Mouse (Mus musculus) MEL (cell line): ENCODE measurements around the gene Rras2. TPM values are rescaled to one million over a fixed set of nuclear protein-coding genes. Genes with fewer than 3 reads are reported as not detected.

Source experiments
- DNase-seq: peaks from one replicate; pipeline ENCODE4 v3.0.0; 2011; ENCODE audit warnings: low read depth, low spot score
- H3K27ac ChIP-seq: 2 replicates; pipeline ENCODE4 v1.5.1; 2012; ENCODE audit warnings: low read depth, mild to moderate bottlenecking, control low read depth, low read length, moderate library complexity; ENCODE audit not compliant: control insufficient read depth
- H3K27me3 ChIP-seq, 2 experiments: fragments of 150-350 bp in 1 of 2; sonication (generic) in 1 of 2; 2 replicates each; pipeline ENCODE4 v1.6.1; 2012; ENCODE audit warnings: low read length in 2 of 2, mild to moderate bottlenecking in 2 of 2, improper control_type of control experiment in 1 of 2, moderate library complexity in 1 of 2; ENCODE audit not compliant: insufficient read depth in 2 of 2, control insufficient read depth in 1 of 2
- H3K36me3 ChIP-seq, 2 experiments: 2 replicates each; pipeline ENCODE4 v1.6.1; 2012 to 2014; ENCODE audit warnings: low read length in 2 of 2, improper control_type of control experiment in 1 of 2, inconsistent platforms in 1 of 2, mild to moderate bottlenecking in 1 of 2; ENCODE audit not compliant: insufficient read depth in 2 of 2, control insufficient read depth in 1 of 2
- H3K4me1 ChIP-seq, 2 experiments: fragments of 150-350 bp in 1 of 2; sonication (generic) in 1 of 2; 2 replicates each; pipeline ENCODE4 v1.6.1; 2012; ENCODE audit warnings: low read length in 2 of 2, improper control_type of control experiment in 1 of 2, mild to moderate bottlenecking in 1 of 2; ENCODE audit not compliant: insufficient read depth in 2 of 2, control insufficient read depth in 1 of 2
- H3K4me3 ChIP-seq, 2 experiments: fragments of 150-350 bp in 1 of 2; sonication (generic) in 1 of 2; 2 replicates each; pipeline ENCODE4 v1.5.1; 2012; ENCODE audit warnings: low read depth in 2 of 2, low read length in 2 of 2, mild to moderate bottlenecking in 2 of 2, moderate library complexity in 2 of 2, control low read depth in 1 of 2, improper control_type of control experiment in 1 of 2; ENCODE audit not compliant: control insufficient read depth in 1 of 2, insufficient read depth in 1 of 2
- H3K79me2 ChIP-seq: 2 replicates; pipeline ENCODE4 v1.6.1; 2012; ENCODE audit warnings: mild to moderate bottlenecking, low read length, moderate library complexity; ENCODE audit not compliant: control insufficient read depth, poor library complexity, insufficient read depth
- H3K9ac ChIP-seq: 2 replicates; pipeline ENCODE4 v1.6.1; 2012; ENCODE audit warnings: low read depth, mild to moderate bottlenecking, control low read depth, low read length, moderate library complexity; ENCODE audit not compliant: control insufficient read depth, poor library complexity, severe bottlenecking
- H3K9me3 ChIP-seq: fragments of 150-350 bp; sonication (generic); replicated peaks from 2 replicates; pipeline ENCODE4 v1.6.1; 2012; ENCODE audit warnings: mild to moderate bottlenecking, low read length, improper control_type of control experiment, moderate library complexity; ENCODE audit not compliant: insufficient read depth
- BHLHE40 ChIP-seq: IDR thresholded peaks from 2 replicates; pipeline ENCODE4 v1.6.1; 2012; ENCODE audit warnings: low read depth, mild to moderate bottlenecking, inconsistent platforms, low read length, improper control_type of control experiment, borderline replicate concordance
- CHD2 ChIP-seq: IDR thresholded peaks from 2 replicates; pipeline ENCODE4 v1.6.1; 2011; ENCODE audit warnings: low read length, improper control_type of control experiment
- CTCF ChIP-seq, 3 experiments: IDR thresholded peaks in 2 of 3; conservative IDR thresholded peaks in 1 of 3; 2 replicates each; pipeline ENCODE4 v1.5.1; 2011 to 2012; ENCODE audit warnings: low read length in 3 of 3, low read depth in 2 of 3, mild to moderate bottlenecking in 2 of 3, improper control_type of control experiment in 1 of 3, inconsistent platforms in 1 of 3, mixed read lengths in 1 of 3, moderate library complexity in 1 of 3; ENCODE audit not compliant: control insufficient read depth in 1 of 3, insufficient read depth in 1 of 3, poor library complexity in 1 of 3, severe bottlenecking in 1 of 3
- E2F4 ChIP-seq: IDR thresholded peaks from 2 replicates; pipeline ENCODE4 v1.6.1; 2011; ENCODE audit warnings: low read depth, low read length, improper control_type of control experiment, borderline replicate concordance
- EP300 ChIP-seq, 2 experiments: IDR thresholded peaks; 2 replicates each; pipeline ENCODE4 v1.6.1; 2011; ENCODE audit warnings: improper control_type of control experiment in 2 of 2, low read length in 2 of 2, low read depth in 1 of 2, mild to moderate bottlenecking in 1 of 2
- ETS1 ChIP-seq: IDR thresholded peaks from 2 replicates; pipeline ENCODE4 v1.6.1; 2012; ENCODE audit warnings: low read depth, mild to moderate bottlenecking, inconsistent platforms, low read length, improper control_type of control experiment, moderate library complexity
- GABPA ChIP-seq: IDR thresholded peaks from 2 replicates; pipeline ENCODE4 v1.6.1; 2012; ENCODE audit warnings: low read depth, mild to moderate bottlenecking, inconsistent platforms, low read length, improper control_type of control experiment, moderate library complexity
- HCFC1 ChIP-seq: IDR thresholded peaks from 2 replicates; pipeline ENCODE4 v1.6.1; 2012; ENCODE audit warnings: low read depth, mild to moderate bottlenecking, inconsistent platforms, low read length, improper control_type of control experiment, moderate library complexity
- JUND ChIP-seq: IDR thresholded peaks from 2 replicates; pipeline ENCODE4 v1.6.1; 2011; ENCODE audit warnings: low read depth, mild to moderate bottlenecking, improper control_type of control experiment, low read length
- MAZ ChIP-seq: IDR thresholded peaks from 2 replicates; pipeline ENCODE4 v1.6.1; 2012; ENCODE audit warnings: low read depth, mild to moderate bottlenecking, inconsistent platforms, low read length, improper control_type of control experiment
- MEF2A ChIP-seq: IDR thresholded peaks from 2 replicates; pipeline ENCODE4 v1.6.1; 2014; ENCODE audit warnings: low read depth, mild to moderate bottlenecking, inconsistent platforms, low read length, improper control_type of control experiment; ENCODE audit not compliant: poor library complexity, insufficient replicate concordance, severe bottlenecking; ENCODE audit errors: extremely low read depth
- MXI1 ChIP-seq: IDR thresholded peaks from 2 replicates; pipeline ENCODE4 v1.6.1; 2011; ENCODE audit warnings: mild to moderate bottlenecking, low read depth, low read length, improper control_type of control experiment
- MYB ChIP-seq: IDR thresholded peaks from 2 replicates; pipeline ENCODE4 v1.6.1; 2011; ENCODE audit warnings: mild to moderate bottlenecking, low read depth, low read length, improper control_type of control experiment
- NELFE ChIP-seq: IDR thresholded peaks from 2 replicates; pipeline ENCODE4 v1.6.1; 2011; ENCODE audit warnings: low read depth, low read length, improper control_type of control experiment
- POLR2AphosphoS2 ChIP-seq: IDR thresholded peaks from 2 replicates; pipeline ENCODE4 v1.6.1; 2011; ENCODE audit warnings: low read length, improper control_type of control experiment
- SIN3A ChIP-seq: IDR thresholded peaks from 2 replicates; pipeline ENCODE4 v1.6.1; 2012; ENCODE audit warnings: low read length, improper control_type of control experiment, inconsistent platforms
- SMC3 ChIP-seq: IDR thresholded peaks from 2 replicates; pipeline ENCODE4 v1.6.1; 2011; ENCODE audit warnings: low read depth, low read length, improper control_type of control experiment
- TAL1 ChIP-seq: IDR thresholded peaks from 2 replicates; pipeline ENCODE4 v1.6.1; 2012; ENCODE audit warnings: mild to moderate bottlenecking, inconsistent platforms, low read length, moderate library complexity, mixed read lengths
- TBP ChIP-seq: IDR thresholded peaks from 2 replicates; pipeline ENCODE4 v1.8.0; 2011; ENCODE audit warnings: low read depth, low read length, improper control_type of control experiment
- TCF12 ChIP-seq: IDR thresholded peaks from 2 replicates; pipeline ENCODE4 v1.6.1; 2014; ENCODE audit warnings: low read depth, mild to moderate bottlenecking, inconsistent platforms, low read length, improper control_type of control experiment, moderate library complexity
- UBTF ChIP-seq: IDR thresholded peaks from 2 replicates; pipeline ENCODE4 v1.6.1; 2012; ENCODE audit warnings: low read depth, mild to moderate bottlenecking, inconsistent platforms, low read length, improper control_type of control experiment, moderate library complexity, borderline replicate concordance; ENCODE audit not compliant: insufficient read depth
- USF1 ChIP-seq: IDR thresholded peaks from 2 replicates; pipeline ENCODE4 v1.6.1; 2014; ENCODE audit warnings: low read depth, mild to moderate bottlenecking, inconsistent platforms, low read length, improper control_type of control experiment, moderate library complexity
- USF2 ChIP-seq, 2 experiments: IDR thresholded peaks; 2 replicates each; pipeline ENCODE4 v1.6.1; 2011 to 2012; ENCODE audit warnings: improper control_type of control experiment in 2 of 2, low read length in 2 of 2, borderline replicate concordance in 1 of 2, inconsistent platforms in 1 of 2, low read depth in 1 of 2, mild to moderate bottlenecking in 1 of 2; ENCODE audit not compliant: insufficient read depth in 1 of 2
- ZC3H11A ChIP-seq: IDR thresholded peaks from 2 replicates; pipeline ENCODE4 v1.6.1; 2012; ENCODE audit warnings: low read depth, mild to moderate bottlenecking, inconsistent platforms, low read length, improper control_type of control experiment
- ZNF384 ChIP-seq: IDR thresholded peaks from 2 replicates; pipeline ENCODE4 v1.6.1; 2012; ENCODE audit warnings: low read depth, mild to moderate bottlenecking, inconsistent platforms, low read length, improper control_type of control experiment
- polyA plus RNA-seq, 2 experiments: library from polyadenylated mRNA; stranded (reverse) in 1 of 2; unstranded in 1 of 2; fragments of >175 nt in 1 of 2; fragments of >200 nt in 1 of 2; gene quantifications; 2 replicates each; pipeline versions ENCODE4 v1.2.1 to v1.2.4; 2012; ENCODE audit warnings: low replicate concordance in 2 of 2, low read depth in 1 of 2; ENCODE audit not compliant: insufficient read length in 2 of 2, insufficient read depth in 1 of 2, missing spikeins in 1 of 2
- total RNA-seq: library from RNA; depleted of rRNA; stranded (reverse); fragments of 300-350 nt; gene quantifications from 2 replicates; pipeline ENCODE4 v1.2.3, GENCODE M21; 2012

The Rras2 gene
- total and polyA plus RNA-seq, 3 experiments, result not detected

DNA sequence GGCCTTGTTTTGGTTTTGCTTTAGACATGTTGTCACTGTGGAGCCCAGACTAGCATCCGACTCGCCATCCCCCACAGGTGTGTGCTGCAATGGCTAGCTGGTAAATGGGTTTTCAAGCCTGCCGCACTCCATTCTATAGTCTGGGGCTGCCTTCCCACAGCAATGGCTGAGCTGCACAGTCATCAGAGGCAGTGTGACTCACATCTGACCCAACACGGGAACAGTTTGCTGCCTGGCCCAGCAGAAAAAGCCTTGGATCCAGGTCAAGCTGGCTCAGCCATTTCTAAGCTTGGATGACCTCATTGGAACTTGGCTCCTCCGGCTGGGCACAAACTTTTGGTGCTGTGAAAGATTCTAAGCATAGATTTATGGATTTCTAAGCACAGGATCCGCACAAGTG lies 88.0 kb downstream of the Rras2 start:
- H3K4me3 ChIP-seq, result no peak overlapping the region
- H3K27me3 ChIP-seq, result peaks cover 0 to 1% of the 10 kb centered on the region in 2 experiments; a peak in 1 of 4 replicates
- H3K4me1 ChIP-seq, result no peaks in the 10 kb centered on the region
- H3K27ac ChIP-seq, result no peak overlapping the region
- no peaks in the 10 kb centered on the region for H3K79me2 ChIP-seq
- no peaks in the 10 kb centered on the region for H3K36me3 ChIP-seq
- TF ChIP-seq TCF12 (no peak), MXI1 (no peak), ZNF384 (no peak), UBTF (no peak), GABPA (no peak), USF2 (IDR thresholded peaks at IDR 0.05; ENCODE audit: borderline replicate concordance in 1 of 2, insufficient read depth in 1 of 2, low read depth in 1 of 2, low read length in 2 of 2) (no peak), MAZ (no peak), JUND (no peak), E2F4 (no peak), USF1 (no peak), ZC3H11A (no peak), MYB (no peak), MEF2A (no peak), SIN3A (no peak), HCFC1 (no peak), CTCF (IDR thresholded peaks at IDR 0.05 in 2 of 3, conservative IDR thresholded peaks at IDR 0.05 in 1 of 3; ENCODE audit: control insufficient read depth in 1 of 3, insufficient read depth in 1 of 3, low read depth in 2 of 3, low read length in 3 of 3, poor library complexity in 1 of 3, severe bottlenecking in 1 of 3) (no peak), NELFE (no peak)
- H3K9me3 ChIP-seq, result no peaks in the 10 kb centered on the region
- no peak overlapping the region for H3K9ac ChIP-seq
- no peak for DNase-seq

DNA sequence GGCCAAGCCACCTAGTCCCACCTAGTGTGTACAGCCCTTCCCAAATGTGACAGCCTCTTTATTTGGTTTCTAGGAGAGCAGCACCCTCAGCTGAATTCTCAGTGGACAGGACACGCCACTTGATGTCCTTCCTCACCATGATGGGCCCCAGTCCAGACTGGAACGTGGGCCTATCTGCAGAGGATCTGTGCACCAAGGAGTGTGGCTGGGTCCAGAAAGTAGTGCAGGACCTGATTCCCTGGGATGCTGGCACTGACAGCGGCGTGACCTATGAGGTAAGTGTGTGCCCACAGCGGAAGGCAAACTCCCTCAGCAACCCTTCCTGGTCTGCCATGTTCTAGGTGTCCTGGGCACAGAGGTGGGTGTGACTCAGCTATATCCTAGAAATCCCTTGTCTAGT lies 88.8 kb downstream of the Rras2 start:
- H3K4me3 ChIP-seq, result no peak overlapping the region
- no peaks in the 10 kb centered on the region for H3K9me3 ChIP-seq
- no peaks in the 10 kb centered on the region for H3K36me3 ChIP-seq
- no peaks in the 10 kb centered on the region for H3K79me2 ChIP-seq
- DNase-seq, result no peak
- H3K27ac ChIP-seq, result no peak overlapping the region
- H3K4me1 ChIP-seq, result no peaks in the 10 kb centered on the region
- peaks cover 0 to 1% of the 10 kb centered on the region in 2 experiments; a peak in 1 of 4 replicates for H3K27me3 ChIP-seq
- H3K9ac ChIP-seq, result no peak overlapping the region
- no peak for TF ChIP-seq TAL1
- TF ChIP-seq EP300 (IDR thresholded peaks at IDR 0.05; ENCODE audit: low read depth in 1 of 2, low read length in 2 of 2), result no peak
- no peak for TF ChIP-seq TBP
- TF ChIP-seq CHD2, result no peak
- TF ChIP-seq BHLHE40, result no peak
- no peak for TF ChIP-seq POLR2AphosphoS2
- TF ChIP-seq SMC3, result no peak
- TF ChIP-seq ETS1, result no peak
- TF ChIP-seq, all 39 proteins: peak for 0
